Mouse (Mus musculus) ES-Bruce4 (cell line): ENCODE results near the gene Afmid. TPM values are rescaled to one million over a fixed set of nuclear protein-coding genes. Genes with fewer than 3 reads are reported as not detected.
A peak's percentile ranks its signal among the peaks of the same experiment; 100 is the strongest.

Experiments
- H3K27ac ChIP-seq: 2 replicates; pipeline ENCODE4 v1.5.1; 2012; ENCODE audit warnings: low read length, inconsistent platforms; ENCODE audit not compliant: insufficient read depth
- H3K27me3 ChIP-seq: 2 replicates; pipeline ENCODE4 v1.6.1; 2012; ENCODE audit warnings: mild to moderate bottlenecking, low read length, inconsistent platforms; ENCODE audit not compliant: control insufficient read depth, poor library complexity, insufficient read depth, severe bottlenecking
- H3K36me3 ChIP-seq: 2 replicates; pipeline ENCODE4 v1.6.1; 2012; ENCODE audit warnings: inconsistent platforms, mild to moderate bottlenecking, low read length, moderate library complexity; ENCODE audit not compliant: control insufficient read depth, poor library complexity, insufficient read depth, severe bottlenecking
- H3K4me1 ChIP-seq: one replicate; pipeline ENCODE4 v1.8.1; 2011; ENCODE audit warnings: low read length; ENCODE audit not compliant: control insufficient read depth, insufficient read depth
- H3K4me3 ChIP-seq: 2 replicates; pipeline ENCODE4 v1.5.1; 2011; ENCODE audit warnings: low read depth, mild to moderate bottlenecking, low read length
- H3K9ac ChIP-seq: 2 replicates; pipeline ENCODE4 v1.6.1; 2012; ENCODE audit warnings: low read depth, mild to moderate bottlenecking, inconsistent platforms; ENCODE audit not compliant: poor library complexity, severe bottlenecking
- H3K9me3 ChIP-seq: replicated peaks from 2 replicates; pipeline ENCODE4 v1.6.1; 2012; ENCODE audit warnings: mild to moderate bottlenecking, low read length, inconsistent platforms; ENCODE audit not compliant: control insufficient read depth, poor library complexity, insufficient read depth, severe bottlenecking
- CTCF ChIP-seq: IDR thresholded peaks from one replicate; pipeline ENCODE4 v1.8.1; 2011; ENCODE audit warnings: low read depth, low read length
- EP300 ChIP-seq: IDR thresholded peaks from 2 replicates; pipeline ENCODE4 v1.6.1; 2011; ENCODE audit warnings: low read depth, low read length; ENCODE audit not compliant: insufficient read depth
- POLR2A ChIP-seq: IDR thresholded peaks from one replicate; pipeline ENCODE4 v1.8.1; 2011; ENCODE audit warnings: low read length; ENCODE audit not compliant: insufficient read depth
- polyA plus RNA-seq: library from polyadenylated mRNA; stranded (reverse); fragments of >200 nt; gene quantifications from 2 replicates; pipeline ENCODE4 v1.2.4, GENCODE M21; 2011; ENCODE audit warnings: low read depth; ENCODE audit not compliant: missing spikeins, insufficient read depth, insufficient read length

Afmid gene
- polyA plus RNA-seq, 1 experiment = 3.6 TPM

- H3K36me3 ChIP-seq = peaks cover 46% of the 10 kb centered on the region
- TF ChIP-seq CTCF (no peak), POLR2A (no peak), EP300 (no peak)
These were observed 28.5 kb downstream of the Afmid start for GRCm38 (mm10) chr11:117854241-117854640.

GRCm38 (mm10) chr11:117855360-117855759, 29.6 kb downstream of the Afmid start:
- no peaks in the 10 kb centered on the region for H3K4me1 ChIP-seq
- no peak overlapping the region for H3K27ac ChIP-seq

More at GRCm38 (mm10) chr11:117854241-117854640, 28.5 kb downstream of the Afmid start:
- Histone ChIP-seq H3K4me3 (no peak overlapping the region), H3K27me3 (no peaks in the 10 kb centered on the region), H3K27ac (no peak overlapping the region), H3K4me1 (no peaks in the 10 kb centered on the region), H3K9me3 (no peaks in the 10 kb centered on the region), H3K9ac (no peak overlapping the region)

GRCm38 (mm10) chr11:117855975-117856374, 30.3 kb downstream of the Afmid start:
- H3K36me3 ChIP-seq = peaks cover 44% of the 10 kb centered on the region
- peak overlapping the region; percentile 40; the same call in 1 of the 2 replicates for H3K27ac ChIP-seq
- no peaks in the 10 kb centered on the region for H3K9me3 ChIP-seq
- H3K9ac ChIP-seq = no peak overlapping the region
- no peaks in the 10 kb centered on the region for H3K27me3 ChIP-seq
- H3K4me3 ChIP-seq = no peak overlapping the region
- TF ChIP-seq EP300 (no peak), POLR2A (no peak), CTCF (no peak)
- no peaks in the 10 kb centered on the region for H3K4me1 ChIP-seq

More at GRCm38 (mm10) chr11:117855360-117855759, 29.6 kb downstream of the Afmid start:
- Histone ChIP-seq H3K4me3 (no peak overlapping the region), H3K9me3 (no peaks in the 10 kb centered on the region), H3K9ac (no peak overlapping the region), H3K36me3 (peaks cover 46% of the 10 kb centered on the region), H3K27me3 (no peaks in the 10 kb centered on the region)
- TF ChIP-seq POLR2A (no peak), EP300 (no peak), CTCF (no peak)

- Histone ChIP-seq H3K4me1 (no peaks in the 10 kb centered on the region), H3K27me3 (no peaks in the 10 kb centered on the region), H3K4me3 (no peak overlapping the region), H3K36me3 (peaks cover 41% of the 10 kb centered on the region), H3K9ac (no peak overlapping the region), H3K27ac (0 out of 2 replicates have a peak overlapping the region, but pooled peaks have one; percentile 2), H3K9me3 (no peaks in the 10 kb centered on the region)
- TF ChIP-seq EP300 (no peak), CTCF (no peak), POLR2A (peak; percentile 22)
These were observed 31.7 kb downstream of the Afmid start for GRCm38 (mm10) chr11:117857462-117857861.

GRCm38 (mm10) chr11:117858392-117858791, 32.7 kb downstream of the Afmid start:
- no peaks in the 10 kb centered on the region for H3K27me3 ChIP-seq
- no peaks in the 10 kb centered on the region for H3K9me3 ChIP-seq
- peaks cover 32% of the 10 kb centered on the region for H3K36me3 ChIP-seq
- no peak overlapping the region for H3K4me3 ChIP-seq
- no peak overlapping the region for H3K27ac ChIP-seq
- no peak for TF ChIP-seq POLR2A
- TF ChIP-seq EP300 = no peak
- no peak for TF ChIP-seq CTCF
- H3K9ac ChIP-seq = no peak overlapping the region
- H3K4me1 ChIP-seq = peaks cover 4% of the 10 kb centered on the region

GRCm38 (mm10) chr11:117860601-117861000, 34.9 kb downstream of the Afmid start, which contains the start of gene Tmem235:
Gene Tmem235 (plus strand): TSS chr11:117860752.
- H3K9ac ChIP-seq = no peak within 1 kb of the TSS
- H3K27me3 ChIP-seq = no peaks in the 10 kb centered on the region

More at GRCm38 (mm10) chr11:117860601-117861000, 34.9 kb downstream of the Afmid start, which contains the start of gene Tmem235:
- H3K9me3 ChIP-seq = no peaks in the 10 kb centered on the region
- peaks cover 7% of the 10 kb centered on the region for H3K4me1 ChIP-seq
- TF ChIP-seq POLR2A = no peak
- no peak for TF ChIP-seq CTCF
- TF ChIP-seq EP300 = no peak
- no peak within 1 kb of the TSS for H3K27ac ChIP-seq
- H3K4me3 ChIP-seq = peak within 1 kb of the TSS; percentile 39
- peaks cover 13% of the 10 kb centered on the region for H3K36me3 ChIP-seq
